Mouse (Mus musculus) E14TG2a.4 (cell line): Measurements from ENCODE around the gene Maoa.

Source experiments
- H3K27me3 ChIP-seq: 2 replicates; pipeline ENCODE4 v1.6.1; 2014; ENCODE audit warnings: low read length, control low read depth; ENCODE audit not compliant: insufficient read depth
- H3K36me3 ChIP-seq: 2 replicates; pipeline ENCODE4 v1.6.1; 2014; ENCODE audit warnings: low read length, control low read depth; ENCODE audit not compliant: insufficient read depth
- H3K4me1 ChIP-seq: replicated peaks from 2 replicates; pipeline ENCODE4 v1.6.1; 2014; ENCODE audit warnings: low read depth, low read length, control low read depth
- H3K4me3 ChIP-seq: replicated peaks from 2 replicates; pipeline ENCODE4 v1.5.1; 2014; ENCODE audit warnings: mild to moderate bottlenecking, low read length
- H3K9me3 ChIP-seq: 2 replicates; pipeline ENCODE4 v1.6.1; 2014; ENCODE audit warnings: low read length, control low read depth
- CTCF ChIP-seq: conservative IDR thresholded peaks from 2 replicates; pipeline ENCODE4 v1.5.1; 2014; ENCODE audit warnings: low read length
- NANOG ChIP-seq: IDR thresholded peaks from 2 replicates; pipeline ENCODE4 v1.6.1; 2014; ENCODE audit warnings: borderline replicate concordance, low read length, mixed read lengths
- POU5F1 ChIP-seq: IDR thresholded peaks from 2 replicates; pipeline ENCODE4 v1.6.1; 2014; ENCODE audit warnings: low read length, borderline replicate concordance

Maoa gene

GRCm38 (mm10) chrX:16619034-16619929 is at the start of gene Maoa:
Gene Maoa, plus strand, starts transcription at chrX:16619698.
- Histone ChIP-seq H3K4me1 (peaks cover 3% of the 10 kb centered on the region; the same call in 1 of the 2 replicates), H3K4me3 (peak within 1 kb of the TSS; percentile 81), H3K36me3 (no peaks in the 10 kb centered on the region), H3K9me3 (no peaks in the 10 kb centered on the region), H3K27me3 (no peaks in the 10 kb centered on the region)
- TF ChIP-seq POU5F1, result no peak
- no peak for TF ChIP-seq NANOG
- TF ChIP-seq CTCF, result no peak

DNA sequence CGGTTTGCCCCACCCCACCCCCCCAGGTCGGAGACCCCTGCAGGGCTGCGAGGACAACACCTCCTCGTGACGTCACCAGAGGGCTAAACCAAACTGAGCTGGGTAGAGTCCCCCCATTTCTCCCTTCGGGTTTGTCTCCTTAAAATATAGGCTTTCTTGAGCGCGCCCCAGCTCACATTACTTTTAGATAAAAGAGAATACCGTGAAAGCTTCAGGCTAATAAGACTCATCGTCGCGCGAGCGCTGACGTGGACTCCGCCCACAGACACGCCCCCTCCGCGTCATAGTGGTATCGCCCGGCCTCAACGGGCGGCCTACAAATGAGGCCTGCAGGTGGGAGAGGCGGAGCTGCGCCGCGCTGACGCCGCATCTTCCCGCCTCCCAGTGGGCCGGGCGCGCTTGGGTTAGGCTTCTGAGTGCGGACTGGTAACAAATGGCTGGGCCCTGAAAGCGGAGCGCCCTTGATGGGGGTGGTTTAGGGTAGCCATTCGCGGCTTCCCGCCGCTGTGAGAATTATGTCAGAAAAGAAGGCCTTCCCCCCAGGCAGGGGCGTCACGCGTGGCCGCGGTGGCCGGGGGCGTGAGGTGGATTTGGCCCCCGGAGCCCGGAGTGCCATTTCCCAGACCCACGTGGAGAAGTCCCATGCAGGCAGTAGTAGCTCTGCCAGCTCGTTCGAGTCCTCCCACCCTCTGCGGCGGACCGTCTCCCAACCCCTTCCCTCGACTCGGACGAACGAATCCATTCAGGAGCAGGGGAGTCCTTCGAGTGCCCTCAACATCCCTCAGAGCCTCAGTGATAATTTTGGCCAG is 1.1 kb upstream of the Maoa start:
- peak overlapping the region; percentile 81 for H3K4me3 ChIP-seq
- H3K27me3 ChIP-seq, result no peaks in the 10 kb centered on the region
- H3K4me1 ChIP-seq, result peaks cover 3% of the 10 kb centered on the region; the same call in 1 of the 2 replicates
- no peaks in the 10 kb centered on the region for H3K9me3 ChIP-seq
- H3K36me3 ChIP-seq, result no peaks in the 10 kb centered on the region
- TF ChIP-seq CTCF (no peak), POU5F1 (no peak), NANOG (no peak)

DNA sequence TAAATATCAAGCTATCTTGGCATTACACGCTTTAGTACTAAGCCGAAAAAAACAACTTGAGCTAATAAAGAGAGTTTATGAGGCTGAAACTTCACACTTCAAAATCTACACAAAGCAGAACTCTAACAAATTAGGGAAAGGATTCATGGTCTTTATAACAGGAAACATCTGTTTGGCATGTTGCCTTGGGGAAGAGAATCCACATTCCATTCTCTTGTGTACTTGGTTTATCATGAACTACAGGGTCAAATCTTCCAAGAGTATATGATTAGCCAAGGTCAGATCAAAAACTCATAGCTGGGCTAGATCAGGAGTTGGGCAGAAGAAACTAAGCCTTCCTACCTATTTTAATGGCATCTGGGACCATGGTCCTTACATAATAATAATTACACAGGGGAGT is 37.0 kb downstream of the Maoa start:
- no peaks in the 10 kb centered on the region for H3K4me1 ChIP-seq
- no peak overlapping the region for H3K4me3 ChIP-seq
- no peaks in the 10 kb centered on the region for H3K27me3 ChIP-seq
- TF ChIP-seq NANOG (no peak), POU5F1 (no peak), CTCF (no peak)
- no peaks in the 10 kb centered on the region for H3K9me3 ChIP-seq
- H3K36me3 ChIP-seq, result no peaks in the 10 kb centered on the region

DNA sequence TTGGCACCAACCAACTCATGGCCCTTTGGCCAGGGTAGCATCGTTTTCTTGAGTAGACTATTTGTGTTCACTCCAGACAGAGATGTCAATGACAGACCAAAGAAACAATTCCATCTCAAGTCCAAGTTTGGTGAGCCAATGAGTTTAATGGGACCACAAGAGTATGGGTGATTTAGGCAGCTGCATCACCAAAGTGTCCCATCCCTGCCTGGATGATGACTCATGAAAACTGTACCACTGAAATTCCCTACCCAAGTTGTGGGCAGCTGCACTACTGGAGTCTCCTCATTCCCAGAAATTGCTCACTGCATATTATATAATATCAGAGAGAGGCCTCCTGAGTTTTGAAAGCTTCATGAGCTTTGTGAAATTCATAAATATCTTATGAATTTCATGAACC is 86.6 kb downstream of the Maoa start:
- no peaks in the 10 kb centered on the region for H3K4me1 ChIP-seq
- H3K27me3 ChIP-seq, result no peaks in the 10 kb centered on the region
- H3K4me3 ChIP-seq, result no peak overlapping the region
- no peak for TF ChIP-seq POU5F1
- TF ChIP-seq CTCF, result no peak
- no peak for TF ChIP-seq NANOG
- no peaks in the 10 kb centered on the region for H3K9me3 ChIP-seq
- H3K36me3 ChIP-seq, result no peaks in the 10 kb centered on the region

DNA sequence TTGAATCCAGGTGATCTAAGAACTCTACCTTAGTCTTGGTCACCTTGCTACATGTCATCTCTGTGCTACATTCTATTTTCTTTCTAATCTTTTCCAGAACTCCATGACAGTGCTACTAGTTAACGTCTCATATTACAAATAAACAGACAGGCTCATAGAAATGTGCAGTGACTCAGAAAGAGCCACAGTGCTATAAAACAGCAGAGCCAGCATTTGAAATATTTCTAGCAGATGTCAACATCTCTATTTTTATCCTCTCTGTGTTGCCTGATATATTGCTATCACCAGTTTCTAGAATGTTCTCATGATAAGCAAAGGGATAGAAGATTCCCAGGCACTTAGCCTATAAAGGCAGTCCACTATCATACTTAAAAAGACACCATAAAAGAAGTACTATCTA is 94.5 kb downstream of the Maoa start:
- TF ChIP-seq CTCF (no peak), POU5F1 (no peak), NANOG (no peak)
- no peaks in the 10 kb centered on the region for H3K36me3 ChIP-seq
- no peaks in the 10 kb centered on the region for H3K27me3 ChIP-seq
- H3K4me1 ChIP-seq, result no peaks in the 10 kb centered on the region
- H3K4me3 ChIP-seq, result no peak overlapping the region
- no peaks in the 10 kb centered on the region for H3K9me3 ChIP-seq
